19 mouse cellular contexts compared by ENCODE assay signal in the genomic region with DNA sequence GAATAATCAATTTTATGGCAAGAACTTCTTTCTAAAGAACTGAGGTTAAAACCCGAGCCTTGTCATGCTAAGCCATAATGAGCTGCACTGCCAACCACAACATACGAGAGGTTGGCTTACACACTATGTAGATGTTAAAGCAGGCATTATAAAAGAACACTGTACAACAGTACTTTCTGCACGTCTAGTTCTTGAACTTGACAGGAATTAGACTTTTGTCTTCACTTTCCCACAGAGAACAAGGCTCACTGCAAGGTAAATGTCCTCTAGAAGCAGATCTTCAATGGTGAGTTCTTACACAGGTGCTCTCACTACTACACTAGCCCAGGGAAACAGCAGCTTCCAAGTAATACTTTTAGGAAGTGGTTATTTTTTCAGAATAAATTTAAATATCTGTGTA.
"Had no signal": no experiment of that assay in that cellular context is flagged by ENCODE, and none has a peak within 500 bp of the region (broad histone marks: within the 10 kb centered on the region; RNA-seq: fewer than 3 reads in every experiment).

No protein-coding gene starts in this region.

- H3K4me2 ChIP-seq: lung, embryonic 14.5 days; midbrain, embryonic 12.5 days; neural tube, embryonic 13.5 days; neural tube, embryonic 15.5 days had no signal

- H3K9me3 ChIP-seq: midbrain, embryonic 10.5 days; midbrain, embryonic 12.5 days; neural tube, embryonic 13.5 days; neural tube, embryonic 15.5 days had no signal

- H3K27me3 ChIP-seq: midbrain, embryonic 12.5 days; neural tube, embryonic 13.5 days; neural tube, embryonic 15.5 days had no signal

- H3K9ac ChIP-seq: lung, embryonic 14.5 days; midbrain, embryonic 12.5 days; neural tube, embryonic 13.5 days; neural tube, embryonic 15.5 days had no signal

- H3K4me3 ChIP-seq: midbrain, embryonic 10.5 days; midbrain, embryonic 12.5 days; myocyte; neural tube, embryonic 13.5 days; neural tube, embryonic 15.5 days had no signal

- H3K27ac ChIP-seq: midbrain, embryonic 10.5 days; midbrain, embryonic 12.5 days; neural tube, embryonic 13.5 days; neural tube, embryonic 15.5 days had no signal

- DNase-seq: lung, adult 18-20 months; lung, embryonic 14.5 days; lung, postnatal 10 days; lung, postnatal 4 days; midbrain, embryonic 14.5 days; retina, postnatal 1 day; right cerebral cortex, adult 18-20 months; right cerebral cortex, postnatal 25 days; right cerebral cortex, postnatal 4 days; spleen, adult 18-20 months; thymus, adult 2 months; thymus, postnatal 25 days; thymus, postnatal 4 days had no signal

- ATAC-seq: midbrain, embryonic 16.5 days had no signal
